Mouse (Mus musculus): ENCODE measurements around the gene Tas2r144. TPM values are rescaled to one million over a fixed set of nuclear protein-coding genes. Genes with fewer than 3 reads are reported as not detected.

Gene Tas2r144
- polyA plus RNA-seq, 1 experiment from 2014 or later: not detected

GRCm38 (mm10) chr6:42231191-42231590 lies 16.1 kb downstream of the Tas2r144 start:
- ATAC-seq (ENCODE audit: low read depth): no peak
- Histone ChIP-seq H3K27me3 (ENCODE audit: control insufficient read depth, insufficient read depth, low read length) (no peaks in the 10 kb centered on the region), H3K4me3 (ENCODE audit: low read depth, low read length) (no peak overlapping the region), H3K27ac (ENCODE audit: low read depth, low read length) (no peak overlapping the region), H3K4me1 (ENCODE audit: control insufficient read depth, insufficient read depth, low read length) (no peaks in the 10 kb centered on the region), H3K9me3 (ENCODE audit: control insufficient read depth, low read length) (no peaks in the 10 kb centered on the region), H3K4me2 (ENCODE audit: low read depth, low read length) (no peak overlapping the region), H3K9ac (replicated peaks; ENCODE audit: low read depth, low read length) (no peak overlapping the region), H3K36me3 (ENCODE audit: control insufficient read depth, insufficient read depth, low read length) (no peaks in the 10 kb centered on the region)
- 91% methylated on average over 3 of the region's 3 CpGs for WGBS

GRCm38 (mm10) chr6:42237276-42237805 lies 22.2 kb downstream of the Tas2r144 start:
- ATAC-seq (ENCODE audit: low read depth): no peak
- no peaks in the 10 kb centered on the region for H3K9me3 ChIP-seq (ENCODE audit: control insufficient read depth, low read length)
- no peak overlapping the region for H3K4me2 ChIP-seq (ENCODE audit: low read depth, low read length)
- no peaks in the 10 kb centered on the region for H3K36me3 ChIP-seq (ENCODE audit: control insufficient read depth, insufficient read depth, low read length)
- H3K27me3 ChIP-seq (ENCODE audit: control insufficient read depth, insufficient read depth, low read length): no peaks in the 10 kb centered on the region
- H3K4me3 ChIP-seq (ENCODE audit: low read depth, low read length): no peak overlapping the region
- H3K4me1 ChIP-seq (ENCODE audit: control insufficient read depth, insufficient read depth, low read length): no peaks in the 10 kb centered on the region
- no peak overlapping the region for H3K27ac ChIP-seq (ENCODE audit: low read depth, low read length)
- H3K9ac ChIP-seq (replicated peaks; ENCODE audit: low read depth, low read length): no peak overlapping the region
- 75% methylated on average over 6 of the region's 6 CpGs for WGBS

- no peaks in the 10 kb centered on the region for H3K9me3 ChIP-seq (ENCODE audit: control insufficient read depth, low read length)
- H3K27ac ChIP-seq (ENCODE audit: low read depth, low read length): no peak overlapping the region
- ATAC-seq (ENCODE audit: low read depth): no peak
- no peaks in the 10 kb centered on the region for H3K4me1 ChIP-seq (ENCODE audit: control insufficient read depth, insufficient read depth, low read length)
- H3K27me3 ChIP-seq (ENCODE audit: control insufficient read depth, insufficient read depth, low read length): no peaks in the 10 kb centered on the region
- H3K4me3 ChIP-seq (ENCODE audit: low read depth, low read length): no peak overlapping the region
- H3K4me2 ChIP-seq (ENCODE audit: low read depth, low read length): no peak overlapping the region
- H3K9ac ChIP-seq (replicated peaks; ENCODE audit: low read depth, low read length): no peak overlapping the region
- no peaks in the 10 kb centered on the region for H3K36me3 ChIP-seq (ENCODE audit: control insufficient read depth, insufficient read depth, low read length)
- WGBS: 79% methylated on average over 6 of the region's 6 CpGs
These were observed 26.4 kb downstream of the Tas2r144 start for GRCm38 (mm10) chr6:42241311-42242045.

- 4% methylated on average over 28 of the region's 28 CpGs for WGBS
- H3K27ac ChIP-seq (ENCODE audit: low read depth, low read length): no peak within 1 kb of the TSS
- H3K9ac ChIP-seq (replicated peaks; ENCODE audit: low read depth, low read length): peak within 1 kb of the TSS; percentile 1; the same call in 1 of the 2 replicates
- H3K36me3 ChIP-seq (ENCODE audit: control insufficient read depth, insufficient read depth, low read length): no peaks in the 10 kb centered on the region
- H3K27me3 ChIP-seq (ENCODE audit: control insufficient read depth, insufficient read depth, low read length): no peaks in the 10 kb centered on the region
- peak within 1 kb of the TSS; percentile 73 for H3K4me2 ChIP-seq (ENCODE audit: low read depth, low read length)
- H3K9me3 ChIP-seq (ENCODE audit: control insufficient read depth, low read length): no peaks in the 10 kb centered on the region
- no peaks in the 10 kb centered on the region for H3K4me1 ChIP-seq (ENCODE audit: control insufficient read depth, insufficient read depth, low read length)
- peak; percentile 100 for ATAC-seq (ENCODE audit: low read depth)
- peak within 1 kb of the TSS; percentile 37 for H3K4me3 ChIP-seq (ENCODE audit: low read depth, low read length)
These were observed 30.7 kb downstream of the Tas2r144 start, which contains the start of gene Gstk1 for GRCm38 (mm10) chr6:42245711-42246353. Gene Gstk1 (plus strand): TSS chr6:42245935.

GRCm38 (mm10) chr6:42247173-42247572 lies 32.0 kb downstream of the Tas2r144 start:
- H3K9me3 ChIP-seq (ENCODE audit: control insufficient read depth, low read length): no peaks in the 10 kb centered on the region
- no peaks in the 10 kb centered on the region for H3K36me3 ChIP-seq (ENCODE audit: control insufficient read depth, insufficient read depth, low read length)
- H3K27ac ChIP-seq (ENCODE audit: low read depth, low read length): no peak overlapping the region
- H3K4me3 ChIP-seq (ENCODE audit: low read depth, low read length): peak overlapping the region; percentile 12
- 10% methylated on average over 8 of the region's 8 CpGs for WGBS
- H3K4me1 ChIP-seq (ENCODE audit: control insufficient read depth, insufficient read depth, low read length): no peaks in the 10 kb centered on the region
- H3K4me2 ChIP-seq (ENCODE audit: low read depth, low read length): peak overlapping the region; percentile 35
- H3K9ac ChIP-seq (replicated peaks; ENCODE audit: low read depth, low read length): no peak overlapping the region
- ATAC-seq (ENCODE audit: low read depth): peak; percentile 45; the same call in 1 of the 2 replicates
- no peaks in the 10 kb centered on the region for H3K27me3 ChIP-seq (ENCODE audit: control insufficient read depth, insufficient read depth, low read length)

GRCm38 (mm10) chr6:42247981-42248380 lies 32.9 kb downstream of the Tas2r144 start:
- H3K4me2 ChIP-seq (ENCODE audit: low read depth, low read length): peak overlapping the region; percentile 35; the same call in 1 of the 2 replicates
- H3K27me3 ChIP-seq (ENCODE audit: control insufficient read depth, insufficient read depth, low read length): no peaks in the 10 kb centered on the region
- no peak overlapping the region for H3K27ac ChIP-seq (ENCODE audit: low read depth, low read length)
- no peaks in the 10 kb centered on the region for H3K36me3 ChIP-seq (ENCODE audit: control insufficient read depth, insufficient read depth, low read length)
- no peak overlapping the region for H3K9ac ChIP-seq (replicated peaks; ENCODE audit: low read depth, low read length)
- no peaks in the 10 kb centered on the region for H3K4me1 ChIP-seq (ENCODE audit: control insufficient read depth, insufficient read depth, low read length)
- no peaks in the 10 kb centered on the region for H3K9me3 ChIP-seq (ENCODE audit: control insufficient read depth, low read length)
- no peak for ATAC-seq (ENCODE audit: low read depth)
- 72% methylated on average over 1 of the region's 1 CpGs for whole genome bisulfite sequencing
- H3K4me3 ChIP-seq (ENCODE audit: low read depth, low read length): peak overlapping the region; percentile 12; the same call in 1 of the 2 replicates

- H3K9me3 ChIP-seq (ENCODE audit: control insufficient read depth, low read length): no peaks in the 10 kb centered on the region
- H3K4me1 ChIP-seq (ENCODE audit: control insufficient read depth, insufficient read depth, low read length): no peaks in the 10 kb centered on the region
- no peak overlapping the region for H3K4me2 ChIP-seq (ENCODE audit: low read depth, low read length)
- ATAC-seq (ENCODE audit: low read depth): no peak
- H3K27me3 ChIP-seq (ENCODE audit: control insufficient read depth, insufficient read depth, low read length): no peaks in the 10 kb centered on the region
- no peaks in the 10 kb centered on the region for H3K36me3 ChIP-seq (ENCODE audit: control insufficient read depth, insufficient read depth, low read length)
- H3K27ac ChIP-seq (ENCODE audit: low read depth, low read length): no peak overlapping the region
- no peak overlapping the region for H3K4me3 ChIP-seq (ENCODE audit: low read depth, low read length)
- no peak overlapping the region for H3K9ac ChIP-seq (replicated peaks; ENCODE audit: low read depth, low read length)
- 92% methylated on average over 4 of the region's 4 CpGs for WGBS
These were observed 36.7 kb downstream of the Tas2r144 start for GRCm38 (mm10) chr6:42251791-42252190.

- Histone ChIP-seq H3K27me3 (ENCODE audit: control insufficient read depth, insufficient read depth, low read length) (no peaks in the 10 kb centered on the region), H3K4me1 (ENCODE audit: control insufficient read depth, insufficient read depth, low read length) (no peaks in the 10 kb centered on the region), H3K9me3 (ENCODE audit: control insufficient read depth, low read length) (no peaks in the 10 kb centered on the region), H3K36me3 (ENCODE audit: control insufficient read depth, insufficient read depth, low read length) (no peaks in the 10 kb centered on the region), H3K4me3 (ENCODE audit: low read depth, low read length) (no peak overlapping the region), H3K9ac (replicated peaks; ENCODE audit: low read depth, low read length) (no peak overlapping the region), H3K4me2 (ENCODE audit: low read depth, low read length) (no peak overlapping the region), H3K27ac (ENCODE audit: low read depth, low read length) (no peak overlapping the region)
- WGBS: 88% methylated on average over 2 of the region's 2 CpGs
- ATAC-seq (ENCODE audit: low read depth): no peak
These were observed 38.0 kb downstream of the Tas2r144 start for GRCm38 (mm10) chr6:42253103-42253502.

GRCm38 (mm10) chr6:42257303-42257863 lies 42.3 kb downstream of the Tas2r144 start:
- Histone ChIP-seq H3K27ac (ENCODE audit: low read depth, low read length) (no peak overlapping the region), H3K27me3 (ENCODE audit: control insufficient read depth, insufficient read depth, low read length) (0 out of 2 replicates have a peak, but pooled peaks cover 2% of the 10 kb centered on the region), H3K4me1 (ENCODE audit: control insufficient read depth, insufficient read depth, low read length) (no peaks in the 10 kb centered on the region), H3K9me3 (ENCODE audit: control insufficient read depth, low read length) (no peaks in the 10 kb centered on the region), H3K4me2 (ENCODE audit: low read depth, low read length) (no peak overlapping the region), H3K36me3 (ENCODE audit: control insufficient read depth, insufficient read depth, low read length) (no peaks in the 10 kb centered on the region), H3K4me3 (ENCODE audit: low read depth, low read length) (no peak overlapping the region), H3K9ac (replicated peaks; ENCODE audit: low read depth, low read length) (no peak overlapping the region)
- ATAC-seq (ENCODE audit: low read depth): peak; percentile 90; the same call in 1 of the 2 replicates
- 20% methylated on average over 11 of the region's 11 CpGs for WGBS

All from neural tube, embryonic 14.5 days (tissue).